Mouse (Mus musculus): Measurements from ENCODE around the gene Tead2.

The Tead2 gene

DNA sequence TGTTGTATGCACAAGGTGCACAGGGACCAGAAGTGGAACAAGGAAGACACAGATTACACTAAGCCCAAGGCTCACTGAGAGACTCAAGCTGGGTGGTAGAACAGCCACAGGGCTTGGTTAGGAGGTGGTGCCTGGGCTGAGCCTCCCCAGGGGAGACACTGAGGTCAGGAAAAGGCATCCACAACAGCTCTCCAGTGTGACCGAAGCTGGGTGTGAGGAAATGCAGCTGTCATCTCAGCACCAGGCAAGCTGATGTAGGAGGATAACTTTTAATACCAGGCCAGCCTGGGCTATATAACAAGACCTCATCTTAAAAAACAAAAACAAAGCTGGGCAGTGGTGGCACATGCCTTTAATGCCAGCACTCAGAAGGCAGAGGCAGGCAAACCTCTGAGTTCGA is 24.4 kb upstream of the Tead2 start:
- in situ Hi-C loops (cut with MboI, MseI), result no loop called here

DNA sequence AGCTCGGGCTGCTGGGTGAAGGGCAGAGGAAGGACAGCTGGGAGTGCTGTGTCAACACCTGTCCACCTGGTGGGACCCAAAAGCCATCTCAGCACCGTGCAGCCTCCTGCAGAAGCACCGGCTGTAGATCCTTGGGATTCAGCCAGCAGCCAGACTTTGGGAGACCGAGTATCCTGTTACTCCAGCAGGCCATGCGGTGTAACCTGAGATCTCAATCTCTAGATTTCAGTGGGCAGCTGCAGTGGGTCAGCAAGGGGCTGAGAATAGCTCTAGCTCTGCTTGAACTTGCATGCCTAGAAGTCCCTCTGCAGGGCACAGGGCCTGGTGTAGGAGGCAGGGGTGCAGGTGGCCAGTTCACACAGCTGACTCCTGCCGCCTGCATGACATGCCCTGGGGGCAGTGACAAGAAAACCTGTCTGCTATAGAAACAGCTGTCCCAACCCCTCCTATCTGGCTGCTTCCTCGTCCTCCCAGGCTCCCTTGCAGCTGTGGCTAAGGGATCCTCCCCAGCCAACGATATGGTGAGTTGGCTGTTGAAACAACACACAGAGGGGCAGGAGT is 23.7 kb upstream of the Tead2 start:
- in situ Hi-C loops (cut with MboI, MseI), result no loop called here

DNA sequence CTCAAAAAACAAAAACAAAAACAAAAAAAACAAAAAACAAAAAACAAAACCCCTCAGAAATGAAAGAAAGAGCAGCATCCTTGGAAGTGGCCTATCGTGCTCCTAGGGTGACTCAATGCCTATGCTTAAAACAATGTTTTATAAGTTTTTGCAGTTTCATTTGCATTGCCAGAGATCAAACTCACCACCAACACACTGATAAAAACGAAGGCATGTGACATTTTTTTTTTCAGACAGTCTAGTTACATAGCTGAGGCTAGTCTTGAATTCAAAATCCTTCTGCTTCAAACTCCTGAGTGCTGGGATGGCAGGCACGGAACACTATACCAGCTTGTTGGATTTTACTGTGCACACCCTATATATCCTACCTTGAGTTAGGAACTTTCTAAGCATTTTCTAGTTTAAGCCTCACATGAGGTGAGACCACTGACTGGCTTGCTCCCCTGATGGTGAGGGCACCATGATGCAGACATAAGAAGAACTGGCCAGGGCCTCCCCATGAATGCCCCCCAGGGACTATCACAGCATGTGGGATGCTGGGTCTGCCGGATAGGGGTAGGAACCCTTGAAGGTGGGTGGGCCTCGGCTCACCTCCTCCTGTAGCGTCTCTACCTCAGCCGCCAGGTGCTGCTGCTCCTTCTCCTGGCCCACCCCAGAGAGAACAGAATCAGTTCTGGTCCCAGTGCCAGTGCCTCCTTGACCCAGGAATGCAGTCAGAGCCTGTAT is 22.8 kb upstream of the Tead2 start:
- in situ Hi-C loops (cut with MboI, MseI), result no loop called here

- in situ Hi-C loops (cut with MboI, MseI), result no loop called here
Observed at GRCm38 (mm10) chr7:45193406-45193805, 22.1 kb upstream of the Tead2 start.

GRCm38 (mm10) chr7:45193871-45194785 is 21.4 kb upstream of the Tead2 start:
- in situ Hi-C loops (cut with MboI, MseI), result no loop called here

- in situ Hi-C loops (cut with MboI, MseI), result no loop called here
Observed at GRCm38 (mm10) chr7:45195341-45196175, 20.0 kb upstream of the Tead2 start.

GRCm38 (mm10) chr7:45196176-45196535 is 19.4 kb upstream of the Tead2 start:
- in situ Hi-C loops (cut with MboI, MseI), result no loop called here

DNA sequence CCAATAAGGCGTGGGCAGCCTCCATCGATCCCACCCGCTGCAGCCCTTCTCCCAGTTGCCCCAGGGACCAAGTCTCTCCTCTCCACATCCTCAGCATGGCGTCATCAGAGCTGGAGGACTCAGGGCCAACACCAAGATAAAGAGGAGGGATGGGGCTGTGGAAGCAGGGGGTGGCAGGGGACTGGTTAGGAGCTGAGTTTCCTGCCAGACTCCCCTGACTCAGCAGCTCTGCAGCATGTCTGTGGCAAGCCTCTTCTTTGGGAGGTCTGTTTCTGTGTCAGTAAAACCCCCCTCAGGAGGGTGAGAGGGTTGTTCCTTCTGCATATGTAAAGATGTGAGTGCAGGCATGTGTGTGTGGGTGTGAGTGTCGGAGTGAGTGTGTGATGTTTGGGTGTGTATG is 18.6 kb upstream of the Tead2 start:
- in situ Hi-C loops (cut with MboI, MseI), result no loop called here

DNA sequence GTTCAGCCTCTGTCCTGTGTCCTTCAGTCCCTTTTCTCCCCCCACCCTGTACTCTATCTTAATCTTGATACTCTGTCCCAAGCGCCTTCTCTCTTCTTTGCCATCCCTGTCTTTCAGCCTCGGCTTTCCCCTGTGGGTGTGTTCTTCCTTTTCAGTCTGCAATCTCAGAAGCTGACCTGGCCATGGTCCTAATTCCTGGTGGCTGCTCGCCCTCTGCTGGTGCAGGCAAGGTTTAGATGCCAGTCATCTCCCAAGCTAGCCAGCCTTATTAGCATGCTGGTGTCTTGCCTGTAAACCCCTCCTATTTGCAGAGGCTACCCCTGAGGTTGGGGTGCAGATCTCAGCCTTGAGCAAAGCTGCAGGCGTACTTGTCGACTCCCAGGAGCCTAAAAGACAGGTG is 17.1 kb upstream of the Tead2 start:
- in situ Hi-C loops (cut with MboI, MseI), result no loop called here

DNA sequence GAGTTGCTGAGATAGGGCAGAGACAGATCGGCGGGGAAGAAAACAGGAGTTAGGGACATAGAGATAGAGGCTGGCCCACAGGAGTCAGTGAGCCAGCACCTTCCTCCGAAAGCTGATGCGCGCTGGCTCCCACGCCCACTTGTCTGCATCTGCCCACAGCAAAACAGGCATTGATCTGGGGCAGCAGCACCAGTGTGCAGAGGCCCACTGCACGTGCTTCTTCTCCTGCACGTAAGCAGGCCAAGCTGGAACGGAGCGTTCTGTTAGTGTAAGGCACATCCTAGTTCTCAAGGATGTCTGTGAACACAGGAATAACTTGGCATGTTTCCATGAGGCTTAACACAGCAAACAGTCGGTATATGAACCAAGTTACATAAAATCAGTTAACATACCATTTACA is 16.6 kb upstream of the Tead2 start:
- in situ Hi-C loops (cut with MboI, MseI), result no loop called here

DNA sequence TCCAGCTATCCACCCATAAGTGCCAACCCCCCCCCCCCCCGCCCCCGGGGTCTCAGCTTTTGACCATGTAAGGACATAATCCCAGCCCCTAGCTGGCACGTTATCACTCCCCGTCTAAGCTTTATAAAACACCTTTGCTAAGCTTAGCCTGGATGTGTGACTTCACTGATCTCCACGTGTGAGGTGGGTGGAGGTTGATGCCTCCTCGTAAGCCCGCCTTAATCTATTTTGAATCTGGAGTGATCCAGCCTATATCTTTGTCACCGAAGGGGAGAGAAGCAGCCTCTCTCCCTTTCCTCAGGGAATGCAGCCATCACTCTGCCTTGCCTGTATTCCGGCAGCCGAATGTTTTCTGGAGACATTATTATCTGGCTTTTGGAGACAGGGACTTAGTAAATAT is 12.9 kb upstream of the Tead2 start:
- in situ Hi-C loops (cut with MboI, MseI), result no loop called here

- in situ Hi-C loops (cut with MboI, MseI), result no loop called here
Observed at GRCm38 (mm10) chr7:45204380-45205143, 11.0 kb upstream of the Tead2 start, which contains the start of gene Ccdc155. Gene Ccdc155 (minus strand): TSS chr7:45204892.

DNA sequence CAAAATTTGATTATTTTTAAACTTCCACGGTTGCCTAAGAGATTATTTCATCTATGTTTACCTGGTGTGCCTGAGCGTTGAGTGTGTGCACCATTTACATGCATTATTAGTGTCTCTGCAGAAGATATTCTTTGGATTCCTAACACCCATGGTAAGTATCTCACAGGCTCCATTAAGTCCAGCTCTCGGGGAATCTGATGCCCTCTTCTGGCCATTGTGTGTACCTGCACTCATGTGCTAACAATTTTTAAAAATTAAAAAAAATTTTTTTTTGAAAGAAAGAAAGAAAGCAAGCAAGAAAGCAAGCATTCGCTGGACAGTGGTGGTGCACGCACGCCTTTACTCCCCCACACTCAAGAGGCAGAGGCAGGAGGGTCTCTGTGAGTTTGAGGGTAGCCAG is 7.3 kb upstream of the Tead2 start:
- in situ Hi-C loops (cut with MboI, MseI), result no loop called here

GRCm38 (mm10) chr7:45211070-45211469 is 4.5 kb upstream of the Tead2 start:
- in situ Hi-C loops (cut with MboI, MseI), result no loop called here

- in situ Hi-C loops (cut with MboI, MseI), result no loop called here
Observed at GRCm38 (mm10) chr7:45211851-45212251, 3.7 kb upstream of the Tead2 start, which contains the start of gene Dkkl1. Gene Dkkl1 (minus strand): TSS chr7:45212147.

GRCm38 (mm10) chr7:45212356-45212755 is 3.2 kb upstream of the Tead2 start:
- in situ Hi-C loops (cut with MboI, MseI), result no loop called here

DNA sequence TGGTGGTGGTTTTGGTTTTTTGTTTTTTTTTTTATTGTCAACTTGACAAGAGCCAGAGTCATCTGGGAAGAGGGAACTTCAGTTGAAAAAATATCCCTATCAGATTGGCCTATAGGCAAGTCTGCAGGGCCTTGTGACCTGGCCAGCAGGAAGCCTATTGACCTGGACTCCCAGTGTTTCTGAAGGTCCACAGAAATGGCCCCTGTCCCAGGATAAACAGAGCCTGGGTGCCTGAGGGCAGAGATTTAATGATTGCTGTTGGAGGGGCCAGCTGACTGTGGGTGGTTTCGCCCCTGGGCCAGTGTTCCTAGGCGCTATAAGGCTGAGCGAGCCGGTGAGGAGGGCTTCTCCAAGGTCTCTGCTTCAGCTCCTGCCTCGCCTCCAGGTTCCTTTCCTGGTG is 1.8 kb upstream of the Tead2 start:
- in situ Hi-C loops (cut with MboI, MseI), result no loop called here

DNA sequence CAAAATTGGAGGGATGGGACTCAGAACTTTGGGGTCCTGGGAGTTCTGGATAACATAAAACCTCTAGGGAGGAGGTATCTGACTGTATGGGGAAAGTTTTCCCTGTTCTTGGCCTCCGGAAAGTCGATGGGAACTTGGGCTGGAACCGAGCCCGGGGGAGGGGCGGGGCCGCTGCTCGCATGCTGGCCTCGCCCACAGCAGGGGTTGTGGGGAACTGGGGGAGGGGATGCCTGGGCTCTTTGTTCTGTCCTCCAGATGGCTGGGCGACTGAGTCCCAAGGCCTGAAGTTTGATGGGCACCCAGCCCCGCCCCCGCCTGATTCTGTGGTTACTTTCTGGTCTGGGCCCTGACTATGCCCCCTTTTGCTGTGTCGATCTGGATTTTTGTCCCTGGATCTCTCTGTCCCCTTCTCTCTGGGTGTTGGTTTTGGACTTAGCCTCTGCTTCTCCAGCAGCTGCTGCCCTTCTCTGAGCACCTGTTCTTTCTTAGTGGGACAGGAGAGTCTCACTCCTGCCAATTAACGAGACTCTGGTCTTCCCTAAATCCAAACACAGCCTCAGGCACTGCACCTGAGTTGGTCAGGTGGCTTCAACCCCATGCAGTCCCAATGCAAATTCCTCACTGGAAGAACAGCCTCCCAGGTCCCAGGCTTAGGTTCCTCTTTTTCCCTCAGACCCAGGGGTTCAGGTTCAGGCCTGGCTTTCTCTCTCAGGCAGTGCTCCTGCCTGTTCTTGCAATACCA is 1.1 kb downstream of the Tead2 start:
- in situ Hi-C loops (cut with MboI, MseI), result no loop called here

DNA sequence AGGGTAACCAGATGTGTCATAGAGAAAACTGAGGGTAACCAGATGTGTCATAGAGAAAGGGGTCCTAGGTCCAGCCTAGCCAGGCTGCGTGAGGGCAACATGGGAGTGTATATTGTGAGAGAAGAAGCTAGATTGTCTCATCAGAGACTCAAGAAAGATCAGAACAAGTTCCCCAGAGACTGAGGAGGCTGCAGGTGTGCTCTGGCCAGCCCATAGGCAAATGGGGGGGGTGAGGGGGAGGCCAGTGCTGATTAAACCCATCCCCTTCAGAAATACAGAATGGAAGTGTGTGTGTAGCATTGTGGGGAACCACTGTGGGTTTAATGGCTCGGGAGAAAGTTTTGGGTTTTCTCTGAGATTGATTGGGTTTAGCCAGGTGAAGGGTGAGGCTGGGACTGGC is 6.1 kb downstream of the Tead2 start:
- in situ Hi-C loops (cut with MboI, MseI), result no loop called here

- in situ Hi-C loops (cut with MboI, MseI), result loop anchor here in 1 of 2 experiments (25.0 kb wide), 1 partner anchor 1438 kb away; the partner anchor contains the start of genes Klk10, Klk8 and Klk9
Observed at GRCm38 (mm10) chr7:45224826-45225225, 9.3 kb downstream of the Tead2 start.
